Comparison of ENCODE assay signal across 8 mouse cellular contexts in genomic region chr14:73509765-73510423, GRCm38 (mm10). TPM values are rescaled to one million over a fixed set of nuclear protein-coding genes. Genes with fewer than 3 reads are reported as not detected.
DNase-seq lines count a peak whose midpoint lies in the region; ATAC-seq and TF ChIP-seq lines count a peak whose summit lies in the region.

TSS of gene Med4 (plus strand) at chr14:73510025.

- TF ChIP-seq RAD21 in CH12.LX (IDR thresholded peaks at IDR 0.05; ENCODE audit: low read depth, low read length) = no peak; the same call in 1 of the 2 replicates

- H3K4me3 ChIP-seq in CH12.LX (replicated peaks in 1 of 3; ENCODE audit: low read depth in 2 of 3, low read length in 2 of 3, poor library complexity in 1 of 3) = peak within 1 kb of the TSS; percentile 82 to 86 (median 84)
- H3K4me3 ChIP-seq in forebrain, embryonic 11.5 days (ENCODE audit: low read depth, low read length) = peak within 1 kb of the TSS; percentile 84
- H3K4me3 ChIP-seq in heart, embryonic 16.5 days (ENCODE audit: low read length) = peak within 1 kb of the TSS; percentile 99
- H3K4me3 ChIP-seq in liver, embryonic 15.5 days (replicated peaks) = peak within 1 kb of the TSS; percentile 95
- H3K4me3 ChIP-seq in neural tube, embryonic 12.5 days = peak within 1 kb of the TSS; percentile 92

- TF ChIP-seq POLR2A in CH12.LX (IDR thresholded peaks at IDR 0.05; ENCODE audit: low read depth, low read length) = peak; percentile 95

- peak; percentile 95 for DNase-seq in CH12.LX (ENCODE audit: extremely low read depth)
- DNase-seq in c-Kit-positive CD71-positive TER-119-negative erythroid progenitor cells, embryonic 14.5 days (ENCODE audit: low read depth) = peak; percentile 86
- peak; percentile 97 for DNase-seq in forebrain, embryonic 11.5 days (ENCODE audit: low spot score)
- DNase-seq in kidney, postnatal 36 days = peak; percentile 95 to 96
- DNase-seq in telencephalon, adult 2 months (ENCODE audit: low read depth, low spot score) = peak; percentile 91

- peaks cover 2% of the 10 kb centered on the region for H3K9me3 ChIP-seq in CH12.LX (replicated peaks; ENCODE audit: low read length)
- H3K9me3 ChIP-seq in forebrain, embryonic 11.5 days (ENCODE audit: control insufficient read depth, low read length) = no peaks in the 10 kb centered on the region
- no peaks in the 10 kb centered on the region for H3K9me3 ChIP-seq in heart, embryonic 16.5 days (replicated peaks; ENCODE audit: control insufficient read depth, low read length)
- H3K9me3 ChIP-seq in liver, embryonic 15.5 days (replicated peaks) = no peaks in the 10 kb centered on the region
- no peaks in the 10 kb centered on the region for H3K9me3 ChIP-seq in neural tube, embryonic 12.5 days

- dilution Hi-C loops in CH12.LX (cut with MboI; ENCODE audit: extremely low pct_ligation_motif_present, extremely low pct_unique_long_range_greater_than_20kb, low sequenced_read_pairs) = no loop called here

- peak within 1 kb of the TSS; percentile 80 for H3K9ac ChIP-seq in CH12.LX (ENCODE audit: insufficient read depth, low read depth)
- peak within 1 kb of the TSS; percentile 83 for H3K9ac ChIP-seq in forebrain, embryonic 11.5 days (ENCODE audit: low read length)
- H3K9ac ChIP-seq in heart, embryonic 16.5 days (ENCODE audit: low read length) = peak within 1 kb of the TSS; percentile 98
- H3K9ac ChIP-seq in liver, embryonic 15.5 days = peak within 1 kb of the TSS; percentile 93
- H3K9ac ChIP-seq in neural tube, embryonic 12.5 days = peak within 1 kb of the TSS; percentile 87

- H3K36me3 ChIP-seq in CH12.LX (replicated peaks in 1 of 2; ENCODE audit: control insufficient read depth in 1 of 2, insufficient read depth in 1 of 2, low read length in 1 of 2) = peaks cover 14 to 34% of the 10 kb centered on the region in 2 experiments
- no peaks in the 10 kb centered on the region for H3K36me3 ChIP-seq in forebrain, embryonic 11.5 days (ENCODE audit: control insufficient read depth, insufficient read depth, low read length)
- peaks cover 2% of the 10 kb centered on the region for H3K36me3 ChIP-seq in heart, embryonic 16.5 days (ENCODE audit: control insufficient read depth, insufficient read depth)
- peaks cover 18% of the 10 kb centered on the region; the same call in 1 of the 2 replicates for H3K36me3 ChIP-seq in liver, embryonic 15.5 days (replicated peaks)
- peaks cover 9% of the 10 kb centered on the region; the same call in 1 of the 2 replicates for H3K36me3 ChIP-seq in neural tube, embryonic 12.5 days

- in situ Hi-C loops in CH12.LX (cut with MboI; ENCODE audit: low pct_ligation_motif_present, low pct_unique_long_range_greater_than_20kb, low sequenced_read_pairs) = no loop called here

- peak; percentile 96 for ATAC-seq in forebrain, embryonic 11.5 days (replicated peaks; ENCODE audit: low FRiP score)
- ATAC-seq in heart, embryonic 16.5 days (replicated peaks; ENCODE audit: extremely low read depth, insufficient read depth, low FRiP score) = peak; percentile 90
- ATAC-seq in liver, embryonic 15.5 days (ENCODE audit: insufficient read depth) = peak; percentile 90
- ATAC-seq in neural tube, embryonic 12.5 days (ENCODE audit: low FRiP score, low read depth) = peak; percentile 94

- under 1% methylated on average over 41 of the region's 41 CpGs for WGBS in forebrain, embryonic 11.5 days
- under 1% methylated on average over 41 of the region's 41 CpGs for WGBS in heart, embryonic 16.5 days
- under 1% methylated on average over 41 of the region's 41 CpGs for WGBS in liver, embryonic 15.5 days (ENCODE audit: insufficient replicate concordance)
- WGBS in neural tube, embryonic 12.5 days = under 1% methylated on average over 41 of the region's 41 CpGs

- no peak within 1 kb of the TSS for H3K27ac ChIP-seq in CH12.LX (ENCODE audit: insufficient read depth, low read depth)
- H3K27ac ChIP-seq in forebrain, embryonic 11.5 days (ENCODE audit: low read depth, low read length) = no peak within 1 kb of the TSS
- peak within 1 kb of the TSS; percentile 44; the same call in 1 of the 2 replicates for H3K27ac ChIP-seq in heart, embryonic 16.5 days (ENCODE audit: low read length)
- peak within 1 kb of the TSS; percentile 39; the same call in 1 of the 2 replicates for H3K27ac ChIP-seq in liver, embryonic 15.5 days (replicated peaks)
- no peak within 1 kb of the TSS for H3K27ac ChIP-seq in neural tube, embryonic 12.5 days

- H3K4me2 ChIP-seq in CH12.LX (ENCODE audit: insufficient read depth, low read depth, poor library complexity, severe bottlenecking) = peak within 1 kb of the TSS; percentile 99
- H3K4me2 ChIP-seq in forebrain, embryonic 11.5 days (ENCODE audit: low read depth, low read length, severe bottlenecking) = peak within 1 kb of the TSS; percentile 88
- peak within 1 kb of the TSS; percentile 97 for H3K4me2 ChIP-seq in heart, embryonic 16.5 days (ENCODE audit: low read depth, low read length)
- peak within 1 kb of the TSS; percentile 90 for H3K4me2 ChIP-seq in liver, embryonic 15.5 days
- H3K4me2 ChIP-seq in neural tube, embryonic 12.5 days (replicated peaks) = peak within 1 kb of the TSS; percentile 96

- peak; percentile 100 for TF ChIP-seq CTCF in CH12.LX (conservative IDR thresholded peaks at IDR 0.05 in 1 of 2, IDR thresholded peaks at IDR 0.05 in 1 of 2; ENCODE audit: low read depth in 2 of 2, low read length in 2 of 2)

- no peak for TF ChIP-seq EP300 in CH12.LX (IDR thresholded peaks at IDR 0.05; ENCODE audit: low read length)

- peaks cover 11 to 30% of the 10 kb centered on the region in 2 experiments for H3K4me1 ChIP-seq in CH12.LX (ENCODE audit: control insufficient read depth in 1 of 2, insufficient read depth in 2 of 2)
- H3K4me1 ChIP-seq in forebrain, embryonic 11.5 days (replicated peaks; ENCODE audit: control insufficient read depth, insufficient read depth, low read length) = peaks cover 4% of the 10 kb centered on the region; the same call in 1 of the 2 replicates
- H3K4me1 ChIP-seq in heart, embryonic 16.5 days (ENCODE audit: control insufficient read depth, insufficient read depth, low read length) = peaks cover 9% of the 10 kb centered on the region
- H3K4me1 ChIP-seq in liver, embryonic 15.5 days (replicated peaks) = peaks cover 29% of the 10 kb centered on the region
- H3K4me1 ChIP-seq in neural tube, embryonic 12.5 days = peaks cover 8% of the 10 kb centered on the region

- peaks cover 30% of the 10 kb centered on the region for H3K79me2 ChIP-seq in CH12.LX (replicated peaks; ENCODE audit: control insufficient read depth, extremely low read depth, insufficient read depth, poor library complexity, severe bottlenecking)

- H3K27me3 ChIP-seq in CH12.LX (replicated peaks) = peaks cover 4% of the 10 kb centered on the region
- H3K27me3 ChIP-seq in forebrain, embryonic 11.5 days (ENCODE audit: control insufficient read depth, insufficient read depth, low read length) = no peaks in the 10 kb centered on the region
- no peaks in the 10 kb centered on the region for H3K27me3 ChIP-seq in heart, embryonic 16.5 days (ENCODE audit: control insufficient read depth, insufficient read depth, low read length)
- no peaks in the 10 kb centered on the region for H3K27me3 ChIP-seq in liver, embryonic 15.5 days
- no peaks in the 10 kb centered on the region for H3K27me3 ChIP-seq in neural tube, embryonic 12.5 days (replicated peaks)

TF ChIP-seq in CH12.LX, 34 proteins besides CTCF, POLR2A, EP300 and RAD21 (continues in another document):
- TF ChIP-seq MYC (IDR thresholded peaks at IDR 0.05; ENCODE audit: low read depth, low read length) (peak; percentile 57; the same call in 1 of the 2 replicates), TCF12 (IDR thresholded peaks at IDR 0.05; ENCODE audit: low read depth, low read length) (peak; percentile 97), ZKSCAN1 (IDR thresholded peaks at IDR 0.05; ENCODE audit: borderline replicate concordance, low read depth, low read length) (no peak), NRF1 (IDR thresholded peaks at IDR 0.05; ENCODE audit: low read depth, low read length) (peak; percentile 96), E2F4 (IDR thresholded peaks at IDR 0.05; ENCODE audit: insufficient replicate concordance, low read depth, low read length) (0 out of 2 replicates have a peak, but pooled peaks have one; percentile 21), SMC3 (IDR thresholded peaks at IDR 0.05; ENCODE audit: low read depth, low read length) (peak; percentile 72), ELF1 (IDR thresholded peaks at IDR 0.05; ENCODE audit: low read depth, low read length) (peak; percentile 96), ZC3H11A (IDR thresholded peaks at IDR 0.05; ENCODE audit: low read depth, low read length) (no peak), MAZ (IDR thresholded peaks at IDR 0.05; ENCODE audit: low read depth, low read length) (no peak), JUND (conservative IDR thresholded peaks at IDR 0.05; ENCODE audit: low read depth, low read length) (peak; percentile 75; the same call in 1 of the 2 replicates), KAT2A (IDR thresholded peaks at IDR 0.05; ENCODE audit: insufficient replicate concordance, low read length) (peak; percentile 90; the same call in 1 of the 2 replicates), RCOR1 (conservative IDR thresholded peaks at IDR 0.05; ENCODE audit: low read depth, low read length) (no peak), USF2 (conservative IDR thresholded peaks at IDR 0.05; ENCODE audit: low read depth, low read length) (no peak), MAX (IDR thresholded peaks at IDR 0.05; ENCODE audit: low read length) (peak; percentile 82), PAX5 (IDR thresholded peaks at IDR 0.05; ENCODE audit: low read length) (no peak), HCFC1 (IDR thresholded peaks at IDR 0.05; ENCODE audit: low read depth, low read length) (peak; percentile 93), IRF4 (IDR thresholded peaks at IDR 0.05; ENCODE audit: low read depth, low read length) (peak; percentile 69), MEF2A (IDR thresholded peaks at IDR 0.05; ENCODE audit: borderline replicate concordance, low read depth, low read length) (peak; percentile 84; the same call in 1 of the 2 replicates), POLR2AphosphoS2 (IDR thresholded peaks at IDR 0.05; ENCODE audit: low read depth, low read length) (peak; percentile 64; the same call in 1 of the 2 replicates), USF1 (IDR thresholded peaks at IDR 0.05; ENCODE audit: low read depth, low read length) (no peak; the same call in 1 of the 2 replicates), TBP (conservative IDR thresholded peaks at IDR 0.05; ENCODE audit: low read depth, low read length) (peak; percentile 76), CHD1 (IDR thresholded peaks at IDR 0.05; ENCODE audit: low read depth, low read length) (no peak)

RNA-seq across cellular contexts. Expression of gene Med4, which starts in this region (rescaled TPM):
- total RNA-seq in CH12.LX (2012; rRNA removed) (45.6 and 53.2 TPM in 2 replicates), CH12.LX (2014; rRNA removed) (61.5 and 65.8 TPM in 2 replicates)
- 60.7 and 75.7 TPM in 2 replicates for polyA plus RNA-seq in CH12.LX (2012; ENCODE audit: insufficient read length, low read depth)
- 112 and 116 TPM in 2 replicates for polyA plus RNA-seq in forebrain, embryonic 11.5 days (2014; fragmentation: Nextera tagmentation; extraction: Ambion mirVana)
- 54.1 and 55.5 TPM in 2 replicates for polyA plus RNA-seq in heart, embryonic 16.5 days (2015; fragmentation: Nextera tagmentation; extraction: Ambion mirVana)
- polyA plus RNA-seq in liver, embryonic 15.5 days (2015; fragmentation: Nextera tagmentation; extraction: Ambion mirVana) = 29.3 and 29.4 TPM in 2 replicates
- 89.3 and 90.0 TPM in 2 replicates for polyA plus RNA-seq in neural tube, embryonic 12.5 days (2016; fragmentation: Nextera tagmentation; extraction: Ambion mirVana)

Comparison
In these comparisons a context has a peak if more than half of its experiments do, and no peak if none do; other contexts are left out.
1. H3K27ac ChIP-seq: peak in heart, embryonic 16.5 days (single experiment) and liver, embryonic 15.5 days (single experiment); none in CH12.LX (single experiment), forebrain, embryonic 11.5 days (single experiment) and neural tube, embryonic 12.5 days (single experiment).
2. Peak in every context shown above with its lines, with median percentiles within 50 percentile points of each other: DNase-seq, H3K4me2 ChIP-seq, H3K4me3 ChIP-seq, H3K9ac ChIP-seq and ATAC-seq.